Mouse (Mus musculus) hindbrain, embryonic 15.5 days (tissue): ENCODE results near the gene Pold4. TPM values are rescaled to one million over a fixed set of nuclear protein-coding genes. Genes with fewer than 3 reads are reported as not detected.

Experiments
- ATAC-seq: fragments of 200-750 bp; cut with Nextera tagmentation; 2 replicates; pipeline ENCODE4 v1.8.0; 2017; ENCODE audit warnings: low read depth, moderate number of reproducible peaks, moderate TSS enrichment; ENCODE audit not compliant: low FRiP score
- H3K27ac ChIP-seq: fragments of 300-500 bp; sonication (generic); replicated peaks from 2 replicates; pipeline ENCODE4 v1.5.1; 2015; ENCODE audit warnings: mild to moderate bottlenecking, inconsistent platforms
- H3K27me3 ChIP-seq: fragments of 300-500 bp; sonication (generic); 2 replicates; pipeline ENCODE4 v1.6.1; 2015; ENCODE audit warnings: control low read depth, inconsistent platforms
- H3K36me3 ChIP-seq: fragments of 300-500 bp; sonication (generic); 2 replicates; pipeline ENCODE4 v1.6.1; 2015; ENCODE audit warnings: control low read depth, inconsistent platforms
- H3K4me1 ChIP-seq: fragments of 300-500 bp; sonication (generic); replicated peaks from 2 replicates; pipeline ENCODE4 v1.6.1; 2015; ENCODE audit warnings: control low read depth, inconsistent platforms
- H3K4me2 ChIP-seq: fragments of 300-500 bp; sonication (generic); 2 replicates; pipeline ENCODE4 v1.6.1; 2015; ENCODE audit warnings: moderate library complexity, mild to moderate bottlenecking, inconsistent platforms
- H3K4me3 ChIP-seq: fragments of 300-500 bp; sonication (generic); 2 replicates; pipeline ENCODE4 v1.5.1; 2015; ENCODE audit warnings: mild to moderate bottlenecking, inconsistent platforms
- H3K9ac ChIP-seq: fragments of 300-500 bp; sonication (generic); 2 replicates; pipeline ENCODE4 v1.6.1; 2015; ENCODE audit warnings: inconsistent platforms
- H3K9me3 ChIP-seq: fragments of 300-500 bp; sonication (generic); 2 replicates; pipeline ENCODE4 v1.6.1; 2016; ENCODE audit warnings: control low read depth, inconsistent platforms
- WGBS: fragments of 180-500 bp; shearing (Covaris S2); methylation state at CpG from one replicate; pipeline ENCODE4 v1.1.7; 2015; 5-methylcytosine and 5-hydroxymethylcytosine counted together
- polyA plus RNA-seq: library from polyadenylated mRNA; unstranded; fragments of >200 nt; fragmentation: Nextera tagmentation; extraction: Ambion mirVana; gene quantifications from 2 replicates; pipeline ENCODE4 v1.2.1, GENCODE M21; 2015

Pold4 gene
- polyA plus RNA-seq, 1 experiment from 2014 or later: 20.9 TPM

DNA sequence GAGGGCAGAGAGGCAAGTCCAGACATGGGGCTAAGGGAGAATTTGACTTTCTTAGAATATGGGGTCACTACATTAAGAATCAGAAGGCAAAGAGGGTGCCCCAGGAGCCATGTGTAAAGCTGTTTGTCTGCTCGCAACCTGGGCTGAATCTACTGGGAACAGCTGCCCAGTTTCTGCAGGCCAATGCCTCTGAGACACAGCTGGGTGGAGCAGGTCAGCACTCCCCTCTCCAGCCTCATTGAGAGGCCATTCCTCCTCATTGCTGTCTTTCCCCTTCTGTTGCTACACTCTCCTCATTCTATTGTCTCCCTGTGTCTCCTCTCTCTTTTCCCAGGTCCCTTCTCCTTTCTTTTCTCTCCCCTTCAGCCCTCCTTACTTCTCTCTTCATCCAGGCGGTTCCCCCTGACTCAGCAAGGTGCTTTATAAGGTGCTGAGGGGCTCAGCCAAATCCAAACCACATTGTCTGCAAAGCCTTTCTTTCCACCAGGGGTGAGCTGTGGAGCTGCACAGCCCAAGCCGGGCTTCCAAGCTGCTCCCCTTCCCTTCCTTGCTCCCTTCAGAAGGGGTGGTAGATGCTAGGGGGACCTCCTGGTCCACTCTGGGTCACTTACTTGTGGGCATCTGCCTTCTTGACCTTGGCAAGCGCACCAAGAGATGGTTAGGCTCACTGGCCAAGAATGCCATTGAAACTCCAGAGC is 19.7 kb upstream of the Pold4 start:
- Histone ChIP-seq H3K4me1 (peaks cover 38% of the 10 kb centered on the region), H3K27me3 (peaks cover 51% of the 10 kb centered on the region), H3K4me3 (no peak overlapping the region), H3K4me2 (no peak overlapping the region), H3K9me3 (no peaks in the 10 kb centered on the region), H3K27ac (no peak overlapping the region), H3K36me3 (no peaks in the 10 kb centered on the region), H3K9ac (no peak overlapping the region)
- 24% methylated on average over 4 of the region's 4 CpGs for WGBS
- ATAC-seq: no peak

DNA sequence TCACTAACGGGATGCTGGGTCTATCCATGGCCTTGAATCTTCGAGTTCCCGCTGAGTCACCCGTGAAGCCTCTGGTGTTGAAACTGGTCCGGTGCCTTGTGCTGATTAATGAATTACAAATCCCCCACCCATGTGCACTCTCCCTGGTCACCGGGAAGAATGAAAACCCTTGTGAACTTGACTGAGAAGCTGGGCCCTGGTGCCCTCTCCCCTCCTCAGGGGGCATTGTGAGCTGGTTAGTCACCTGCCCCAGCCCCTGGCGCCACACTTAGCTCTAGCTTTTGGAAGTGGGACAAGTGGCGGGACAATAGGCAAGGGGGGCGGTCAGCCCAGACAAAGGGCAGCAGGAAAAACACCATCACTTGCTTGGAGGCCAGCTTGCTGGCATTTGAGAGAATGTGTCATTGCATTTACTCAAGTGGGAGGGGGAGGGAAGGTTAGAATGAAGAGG is 18.1 kb upstream of the Pold4 start:
- H3K4me2 ChIP-seq: peak overlapping the region; percentile 97
- WGBS: 4% methylated on average over 9 of the region's 9 CpGs
- no peak overlapping the region for H3K4me3 ChIP-seq
- H3K9me3 ChIP-seq: no peaks in the 10 kb centered on the region
- no peak for ATAC-seq
- peaks cover 56% of the 10 kb centered on the region for H3K27me3 ChIP-seq
- H3K9ac ChIP-seq: no peak overlapping the region
- no peaks in the 10 kb centered on the region for H3K36me3 ChIP-seq
- H3K4me1 ChIP-seq: peaks cover 38% of the 10 kb centered on the region
- no peak overlapping the region for H3K27ac ChIP-seq

GRCm38 (mm10) chr19:4214071-4214770 is 17.5 kb upstream of the Pold4 start, which contains the start of the genes Clcf1 and AC109138.7:
Clcf1 (plus strand) TSS chr19:4214238.
AC109138.7 (plus strand) TSS chr19:4214357.
- Histone ChIP-seq H3K9me3 (no peaks in the 10 kb centered on the region), H3K27me3 (peaks cover 56% of the 10 kb centered on the region), H3K27ac (0 out of 2 replicates have a peak within 1 kb of the TSS, but pooled peaks have one; percentile 15), H3K4me2 (peak within 1 kb of the TSS; percentile 97), H3K4me3 (peak within 1 kb of the TSS; percentile 49), H3K4me1 (peaks cover 38% of the 10 kb centered on the region), H3K9ac (peak within 1 kb of the TSS; percentile 46), H3K36me3 (no peaks in the 10 kb centered on the region)
- WGBS: under 1% methylated on average over 44 of the region's 49 CpGs
- no peak for ATAC-seq

DNA sequence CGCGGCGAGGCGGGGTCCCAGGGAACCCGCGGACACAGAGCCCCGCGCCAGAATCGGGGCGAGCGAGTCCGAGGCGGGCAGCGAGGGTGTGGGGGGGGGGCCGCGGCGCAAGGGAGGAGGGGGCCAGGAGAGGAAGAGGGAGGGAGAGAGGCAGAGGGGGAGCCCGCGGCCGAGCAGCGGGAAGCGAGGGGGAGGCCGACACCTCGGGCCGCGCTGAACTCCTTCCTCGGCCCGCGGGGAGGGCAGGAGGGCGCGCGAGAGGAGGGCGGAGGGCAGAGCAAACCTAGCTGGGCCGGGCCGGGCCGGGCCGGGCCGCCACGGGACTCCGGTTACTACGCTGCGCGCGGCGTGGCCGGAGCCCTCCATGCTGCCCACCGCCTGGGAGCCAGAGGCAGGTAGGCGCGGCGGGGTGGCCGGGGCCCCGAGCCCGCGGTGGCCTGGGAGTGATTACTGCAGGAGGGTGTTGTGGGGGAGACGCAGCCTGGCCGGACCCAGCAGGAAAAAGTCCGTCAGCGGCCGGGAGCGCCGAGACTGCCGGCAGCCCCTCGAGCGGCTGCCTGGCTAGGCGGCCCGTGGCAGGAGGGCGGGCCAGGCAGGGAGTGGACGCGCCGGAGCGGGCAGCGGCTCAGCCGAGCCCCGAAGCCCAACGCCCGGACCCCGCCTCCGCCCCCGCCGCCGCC is 16.8 kb upstream of the Pold4 start:
- peak overlapping the region; percentile 46 for H3K9ac ChIP-seq

GRCm38 (mm10) chr19:4215451-4215840 is 16.3 kb upstream of the Pold4 start:
- Histone ChIP-seq H3K9ac (peak overlapping the region; percentile 46), H3K4me1 (peaks cover 44% of the 10 kb centered on the region), H3K9me3 (no peaks in the 10 kb centered on the region), H3K27me3 (peaks cover 56% of the 10 kb centered on the region), H3K36me3 (no peaks in the 10 kb centered on the region), H3K4me3 (peak overlapping the region; percentile 49), H3K27ac (no peak overlapping the region), H3K4me2 (peak overlapping the region; percentile 97)
- WGBS: 2% methylated on average over 14 of the region's 21 CpGs
- ATAC-seq: no peak

More for the DNA sequence above, 16.8 kb upstream of the Pold4 start:
- Histone ChIP-seq H3K9me3 (no peaks in the 10 kb centered on the region), H3K27me3 (peaks cover 56% of the 10 kb centered on the region), H3K27ac (0 out of 2 replicates have a peak overlapping the region, but pooled peaks have one; percentile 15), H3K4me1 (peaks cover 39% of the 10 kb centered on the region), H3K4me3 (peak overlapping the region; percentile 49), H3K36me3 (no peaks in the 10 kb centered on the region), H3K4me2 (peak overlapping the region; percentile 97)
- under 1% methylated on average over 51 of the region's 81 CpGs for WGBS
- no peak for ATAC-seq

DNA sequence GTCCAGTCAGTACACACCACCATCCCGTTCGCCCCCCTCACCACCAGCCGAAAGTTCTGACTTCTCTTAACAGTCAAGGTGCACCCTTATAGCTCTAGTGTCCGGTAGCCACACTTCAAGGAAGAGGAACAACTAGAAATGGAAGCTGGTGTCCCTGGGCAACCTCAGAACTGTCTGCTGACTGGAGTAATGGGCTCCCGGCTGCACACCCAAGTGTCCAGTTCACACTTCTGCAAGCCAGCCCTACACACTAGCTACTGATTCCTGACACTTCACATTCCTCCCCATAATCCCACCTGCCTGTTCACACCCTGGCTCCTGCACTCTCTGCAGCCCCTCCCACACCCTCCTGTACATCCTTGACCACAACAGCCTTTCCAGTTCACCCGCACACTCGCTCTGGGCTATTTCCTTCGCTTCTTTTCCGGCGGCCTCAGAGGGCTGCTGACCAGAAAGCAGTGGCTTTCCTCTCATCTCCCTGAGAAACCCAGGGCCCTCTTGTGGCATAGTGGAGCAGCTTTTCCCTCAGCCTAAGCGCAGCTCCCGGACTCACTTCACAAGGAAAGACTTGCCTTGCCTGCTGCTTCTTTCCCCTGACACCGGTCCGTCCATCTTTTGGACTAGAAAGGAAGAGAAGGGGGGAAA is 15.5 kb upstream of the Pold4 start:
- Histone ChIP-seq H3K9ac (no peak overlapping the region), H3K4me2 (peak overlapping the region; percentile 32), H3K9me3 (no peaks in the 10 kb centered on the region), H3K4me3 (peak overlapping the region; percentile 3; the same call in 1 of the 2 replicates), H3K36me3 (no peaks in the 10 kb centered on the region), H3K27ac (no peak overlapping the region), H3K27me3 (peaks cover 53% of the 10 kb centered on the region), H3K4me1 (peaks cover 51% of the 10 kb centered on the region)
- 25% methylated on average over 14 of the region's 14 CpGs for WGBS
- ATAC-seq: no peak

DNA sequence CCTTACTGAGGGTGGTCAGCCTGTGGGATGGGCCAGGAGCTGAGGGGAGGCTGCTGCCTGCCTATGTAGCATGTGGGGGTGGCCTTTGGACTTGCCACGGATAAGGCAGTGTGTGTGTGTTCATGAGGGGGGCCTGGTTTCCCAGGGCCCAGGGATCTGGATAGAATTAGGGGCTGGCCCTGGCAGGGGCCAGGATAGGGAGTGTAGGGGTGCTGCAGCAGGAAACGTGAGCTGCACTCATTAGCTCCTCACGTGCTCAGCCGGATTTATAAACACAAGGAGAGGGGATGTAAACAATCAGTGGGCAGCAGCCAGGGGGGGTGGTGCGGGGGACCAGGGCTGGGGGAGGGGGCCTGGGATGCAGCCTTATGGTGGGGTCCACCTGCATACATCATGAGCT is 14.6 kb upstream of the Pold4 start:
- Histone ChIP-seq H3K4me1 (peaks cover 56% of the 10 kb centered on the region), H3K9ac (no peak overlapping the region), H3K9me3 (no peaks in the 10 kb centered on the region), H3K4me2 (no peak overlapping the region), H3K36me3 (no peaks in the 10 kb centered on the region), H3K4me3 (no peak overlapping the region), H3K27me3 (peaks cover 43% of the 10 kb centered on the region), H3K27ac (no peak overlapping the region)
- WGBS: 23% methylated on average over 5 of the region's 5 CpGs
- no peak for ATAC-seq

DNA sequence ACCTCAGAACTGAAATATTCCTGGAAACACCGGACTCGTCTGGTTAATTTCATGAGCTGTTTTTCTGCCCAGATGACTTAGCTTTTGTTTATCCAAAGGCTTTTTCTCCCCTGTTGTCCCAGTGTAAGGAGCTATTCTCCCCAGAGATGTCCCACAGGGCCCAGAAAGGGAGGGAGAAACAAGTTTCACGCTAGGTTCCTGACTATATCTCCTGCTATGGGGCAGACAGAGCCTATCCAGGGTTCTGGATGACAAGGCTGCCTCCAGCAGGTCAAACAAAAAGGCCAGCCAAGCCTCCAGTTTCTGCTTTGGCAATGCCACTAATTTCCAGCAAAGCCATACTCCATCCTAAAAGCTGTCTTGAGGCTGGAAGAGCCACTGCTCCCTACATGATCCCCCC is 13.8 kb upstream of the Pold4 start:
- Histone ChIP-seq H3K4me2 (no peak overlapping the region), H3K27ac (no peak overlapping the region), H3K36me3 (no peaks in the 10 kb centered on the region), H3K9ac (no peak overlapping the region), H3K27me3 (peaks cover 39% of the 10 kb centered on the region), H3K4me1 (peaks cover 58% of the 10 kb centered on the region), H3K9me3 (no peaks in the 10 kb centered on the region), H3K4me3 (no peak overlapping the region)
- 45% methylated on average over 3 of the region's 3 CpGs for WGBS
- no peak for ATAC-seq

- no peaks in the 10 kb centered on the region for H3K36me3 ChIP-seq
- no peak overlapping the region for H3K4me2 ChIP-seq
- 89% methylated on average over 11 of the region's 11 CpGs for WGBS
- no peak overlapping the region for H3K27ac ChIP-seq
- H3K4me3 ChIP-seq: no peak overlapping the region
- H3K4me1 ChIP-seq: peaks cover 54% of the 10 kb centered on the region
- ATAC-seq: no peak
- peaks cover 34% of the 10 kb centered on the region for H3K27me3 ChIP-seq
- H3K9me3 ChIP-seq: no peaks in the 10 kb centered on the region
- H3K9ac ChIP-seq: no peak overlapping the region
Observed at GRCm38 (mm10) chr19:4218293-4218692, 13.4 kb upstream of the Pold4 start.

- peaks cover 29% of the 10 kb centered on the region for H3K27me3 ChIP-seq
Observed at GRCm38 (mm10) chr19:4218784-4219183, 12.9 kb upstream of the Pold4 start.

GRCm38 (mm10) chr19:4219943-4220342 is 11.8 kb upstream of the Pold4 start:
- H3K27ac ChIP-seq: no peak overlapping the region
- ATAC-seq: no peak
- H3K9me3 ChIP-seq: no peaks in the 10 kb centered on the region
- H3K27me3 ChIP-seq: peaks cover 23% of the 10 kb centered on the region
- H3K4me2 ChIP-seq: no peak overlapping the region
- H3K36me3 ChIP-seq: no peaks in the 10 kb centered on the region
- 86% methylated on average over 6 of the region's 6 CpGs for WGBS
- H3K4me3 ChIP-seq: no peak overlapping the region
- peaks cover 39% of the 10 kb centered on the region for H3K4me1 ChIP-seq
- H3K9ac ChIP-seq: no peak overlapping the region

More at GRCm38 (mm10) chr19:4218784-4219183, 12.9 kb upstream of the Pold4 start:
- Histone ChIP-seq H3K4me2 (no peak overlapping the region), H3K4me1 (peaks cover 51% of the 10 kb centered on the region), H3K36me3 (no peaks in the 10 kb centered on the region), H3K9ac (no peak overlapping the region), H3K9me3 (no peaks in the 10 kb centered on the region), H3K4me3 (no peak overlapping the region), H3K27ac (no peak overlapping the region)
- 74% methylated on average over 1 of the region's 1 CpGs for WGBS
- ATAC-seq: no peak
